Mouse (Mus musculus) left cerebral cortex, adult 2 months (tissue): Measurements from ENCODE around the gene Zhx3. TPM values are rescaled to one million over a fixed set of nuclear protein-coding genes. Genes with fewer than 3 reads are reported as not detected.

Experiments used
- DNase-seq, 2 experiments: peaks; one replicate each; pipeline ENCODE4 v3.0.0; 2021 to 2022; ENCODE audit warnings: low spot score in 2 of 2, mixed read lengths in 1 of 2; ENCODE audit errors: extremely low spot score in 1 of 2
- H3K27ac ChIP-seq: fragments of 200-600 bp; 2 replicates; pipeline ENCODE4 v1.8.1; 2022
- H3K4me3 ChIP-seq: fragments of 200-600 bp; 2 replicates; pipeline ENCODE4 v1.8.1; 2022
- CTCF ChIP-seq: fragments of 200-600 bp; IDR thresholded peaks from 2 replicates; pipeline ENCODE4 v1.8.1; 2022; ENCODE audit warnings: antibody characterized with exemption, mild to moderate bottlenecking, moderate library complexity
- intact Hi-C: fragments of 180-260 bp; cut with DNase I; formaldehyde crosslinking; loops from one replicate; pipeline ENCODE4 v1.15.1; 2025
- total RNA-seq, 2 experiments: library from RNA; stranded (reverse); gene quantifications; 2 replicates each; pipeline ENCODE4 v1.2.3; 2021

Zhx3 gene
- total RNA-seq, 2 experiments from 2014 or later, result 67.8 to 81.4 TPM

- Histone ChIP-seq H3K4me3 (no peak overlapping the region), H3K27ac (no peak overlapping the region)
- no peak for TF ChIP-seq CTCF
- DNase-seq, result no peak
- intact Hi-C loops, result no loop called here
These were observed 103.8 kb downstream of the Zhx3 start for GRCm38 (mm10) chr2:160768997-160769396.

GRCm38 (mm10) chr2:160768097-160768695 lies 104.6 kb downstream of the Zhx3 start:
- DNase-seq, result no peak
- Histone ChIP-seq H3K4me3 (no peak overlapping the region), H3K27ac (peak overlapping the region; percentile 78)
- TF ChIP-seq CTCF, result no peak
- intact Hi-C loops, result no loop called here

GRCm38 (mm10) chr2:160767201-160767600 lies 105.6 kb downstream of the Zhx3 start:
- no peak for TF ChIP-seq CTCF
- Histone ChIP-seq H3K4me3 (no peak overlapping the region), H3K27ac (peak overlapping the region; percentile 78)
- intact Hi-C loops, result loop anchor here (2.0 kb wide), 1 partner anchor 20 kb away; no protein-coding TSS in a partner anchor
- DNase-seq, result no peak

- DNase-seq, result no peak
- no peak for TF ChIP-seq CTCF
- H3K27ac ChIP-seq, result peak overlapping the region; percentile 78
- no peak overlapping the region for H3K4me3 ChIP-seq
- intact Hi-C loops, result loop anchor here (2.0 kb wide), 1 partner anchor 20 kb away; no protein-coding TSS in a partner anchor
These were observed 106.4 kb downstream of the Zhx3 start for GRCm38 (mm10) chr2:160766371-160766771.

GRCm38 (mm10) chr2:160765096-160765495 lies 107.7 kb downstream of the Zhx3 start:
- no peak for DNase-seq
- Histone ChIP-seq H3K27ac (no peak overlapping the region; the same call in 1 of the 2 replicates), H3K4me3 (no peak overlapping the region)
- TF ChIP-seq CTCF, result no peak
- intact Hi-C loops, result no loop called here

GRCm38 (mm10) chr2:160764386-160764785 lies 108.4 kb downstream of the Zhx3 start:
- TF ChIP-seq CTCF, result no peak
- DNase-seq, result no peak
- H3K4me3 ChIP-seq, result no peak overlapping the region
- H3K27ac ChIP-seq, result no peak overlapping the region
- intact Hi-C loops, result no loop called here

GRCm38 (mm10) chr2:160763816-160764215 lies 109.0 kb downstream of the Zhx3 start:
- H3K27ac ChIP-seq, result no peak overlapping the region
- no peak for TF ChIP-seq CTCF
- H3K4me3 ChIP-seq, result no peak overlapping the region
- intact Hi-C loops, result loop anchor here (1.0 kb wide), 1 partner anchor 122 kb away; no protein-coding TSS in a partner anchor
- no peak for DNase-seq

GRCm38 (mm10) chr2:160760433-160761184 lies 112.2 kb downstream of the Zhx3 start:
- Histone ChIP-seq H3K27ac (no peak overlapping the region), H3K4me3 (no peak overlapping the region)
- intact Hi-C loops, result loop anchor here (1.0 kb wide), 1 partner anchor 127 kb away; no protein-coding TSS in a partner anchor
- TF ChIP-seq CTCF, result peak; percentile 87
- DNase-seq, result peak; percentile 52 to 59

- H3K4me3 ChIP-seq, result no peak overlapping the region
- no peak for TF ChIP-seq CTCF
- no peak overlapping the region for H3K27ac ChIP-seq
- intact Hi-C loops, result no loop called here
- no peak for DNase-seq
These were observed 116.1 kb downstream of the Zhx3 start for GRCm38 (mm10) chr2:160756583-160757203.

- no peak for TF ChIP-seq CTCF
- H3K4me3 ChIP-seq, result no peak overlapping the region
- no peak for DNase-seq
- H3K27ac ChIP-seq, result no peak overlapping the region
- intact Hi-C loops, result no loop called here
These were observed 125.7 kb downstream of the Zhx3 start for GRCm38 (mm10) chr2:160747075-160747474.

- no peak for DNase-seq
- TF ChIP-seq CTCF, result no peak
- H3K4me3 ChIP-seq, result no peak overlapping the region
- H3K27ac ChIP-seq, result no peak overlapping the region
- intact Hi-C loops, result no loop called here
These were observed 126.2 kb downstream of the Zhx3 start for GRCm38 (mm10) chr2:160746637-160747036.

- intact Hi-C loops, result no loop called here
- no peak overlapping the region for H3K4me3 ChIP-seq
- 0 out of 2 replicates have a peak overlapping the region, but pooled peaks have one; percentile 5 for H3K27ac ChIP-seq
- DNase-seq, result no peak
- TF ChIP-seq CTCF, result no peak
These were observed 127.3 kb downstream of the Zhx3 start for GRCm38 (mm10) chr2:160745497-160745896.
